Comparison of ENCODE assay signal across 20 mouse cellular contexts in the genomic region with DNA sequence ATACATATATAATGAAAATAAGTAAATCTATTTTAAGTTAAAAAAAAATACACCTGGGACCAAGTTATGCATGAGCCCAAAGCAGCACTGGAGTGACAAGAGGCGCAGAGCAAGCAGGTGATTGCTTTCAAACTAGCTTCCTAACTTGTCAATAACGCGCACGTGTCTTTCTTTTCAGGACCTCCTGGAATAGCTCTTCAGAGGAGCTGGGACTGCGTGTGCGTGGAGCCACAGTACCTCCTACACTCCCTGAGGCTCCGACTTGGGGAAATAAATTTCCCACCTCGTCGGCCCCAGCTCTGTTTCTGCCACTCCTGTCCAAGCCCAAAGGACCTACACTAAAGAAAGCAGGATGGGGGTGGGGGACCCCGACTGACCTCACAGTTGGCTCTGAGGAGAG. TPM values are rescaled to one million over a fixed set of nuclear protein-coding genes. Genes with fewer than 3 reads are reported as not detected.
"Had no signal": no experiment of that assay in that cellular context is flagged by ENCODE, and none has a peak within 500 bp of the region (broad histone marks: within the 10 kb centered on the region; RNA-seq: fewer than 3 reads in every experiment).

No protein-coding gene starts in this region.

- H3K4me3 ChIP-seq: midbrain, embryonic 10.5 days; midbrain, embryonic 12.5 days; myocyte; neural tube, embryonic 13.5 days; neural tube, embryonic 15.5 days; stomach, embryonic 15.5 days had no signal

- ATAC-seq: midbrain, embryonic 16.5 days had no signal

- H3K4me2 ChIP-seq: lung, embryonic 14.5 days; midbrain, embryonic 12.5 days; neural tube, embryonic 13.5 days; neural tube, embryonic 15.5 days; stomach, embryonic 15.5 days had no signal

- H3K9ac ChIP-seq: lung, embryonic 14.5 days; midbrain, embryonic 12.5 days; neural tube, embryonic 13.5 days; neural tube, embryonic 15.5 days; stomach, embryonic 15.5 days had no signal

- H3K27ac ChIP-seq: midbrain, embryonic 10.5 days; midbrain, embryonic 12.5 days; neural tube, embryonic 13.5 days; neural tube, embryonic 15.5 days; stomach, embryonic 15.5 days; stomach, postnatal 0 days had no signal

- DNase-seq: lung, adult 18-20 months; lung, embryonic 14.5 days; lung, postnatal 10 days; lung, postnatal 4 days; midbrain, embryonic 14.5 days; right cerebral cortex, postnatal 14 days; thymus, adult 2 months; thymus, postnatal 25 days; thymus, postnatal 4 days had no signal

- H3K9me3 ChIP-seq: midbrain, embryonic 10.5 days; midbrain, embryonic 12.5 days; neural tube, embryonic 13.5 days; neural tube, embryonic 15.5 days; stomach, embryonic 15.5 days had no signal

- H3K27me3 ChIP-seq: midbrain, embryonic 12.5 days; neural tube, embryonic 13.5 days; neural tube, embryonic 15.5 days; stomach, embryonic 15.5 days had no signal

RNA-seq across cellular contexts. Expression of a gene that starts 7.7 kb away (rescaled TPM):
- total RNA-seq: megakaryocyte, adult 5-6 weeks; megakaryocyte-erythroid progenitor cell, adult 5-6 weeks had no signal
- polyA plus RNA-seq: midbrain, embryonic 12.5 days; midbrain, embryonic 14.5 days; midbrain, embryonic 16.5 days; myocyte; neural tube, embryonic 13.5 days; stomach, embryonic 15.5 days; stomach, postnatal 0 days; urinary bladder, adult 2 months had no signal

RNA-seq across cellular contexts. Expression of a gene that starts 58.3 kb away (rescaled TPM):
- polyA plus RNA-seq: myocyte had no signal
